Mouse (Mus musculus) layer of hippocampus, postnatal 36 days (tissue): ENCODE results near the gene Ube2f. TPM values are rescaled to one million over a fixed set of nuclear protein-coding genes. Genes with fewer than 3 reads are reported as not detected.

Source experiments
- DNase-seq, 2 experiments: peaks; one replicate each; pipeline ENCODE4 v3.0.0; 2022
- total RNA-seq, 2 experiments: library from RNA; stranded (reverse); gene quantifications; 2 replicates each; pipeline ENCODE4 v1.2.3; 2021

Ube2f gene
- total RNA-seq, 2 experiments from 2014 or later, result 53.1 to 57.9 TPM

- DNase-seq, result no peak
These were observed 12.4 kb upstream of the Ube2f start for GRCm38 (mm10) chr1:91237676-91238075.

- peak; percentile 46 to 47 for DNase-seq
These were observed 11.0 kb upstream of the Ube2f start for GRCm38 (mm10) chr1:91239112-91239511.

DNA sequence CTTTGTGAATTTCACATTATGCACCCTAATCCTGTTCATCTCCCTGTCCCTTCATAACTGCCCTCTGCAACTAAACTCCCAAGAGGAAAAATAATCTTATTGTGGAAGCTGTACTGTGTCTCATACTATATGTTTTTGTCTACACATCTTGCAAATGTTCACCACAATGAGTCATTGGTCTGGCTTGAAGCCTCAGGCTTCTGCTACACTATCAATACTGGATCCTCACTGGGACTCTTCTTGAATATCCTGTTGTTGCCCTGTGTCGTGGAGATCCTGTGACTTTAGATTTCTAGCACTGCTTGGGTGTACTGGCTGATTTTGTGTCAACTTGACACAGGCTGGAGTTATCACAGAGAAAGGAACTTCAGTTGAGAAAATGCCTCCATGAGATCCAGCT lies 10.3 kb upstream of the Ube2f start:
- DNase-seq, result no peak

GRCm38 (mm10) chr1:91240685-91241084 lies 9.4 kb upstream of the Ube2f start:
- DNase-seq, result no peak

DNA sequence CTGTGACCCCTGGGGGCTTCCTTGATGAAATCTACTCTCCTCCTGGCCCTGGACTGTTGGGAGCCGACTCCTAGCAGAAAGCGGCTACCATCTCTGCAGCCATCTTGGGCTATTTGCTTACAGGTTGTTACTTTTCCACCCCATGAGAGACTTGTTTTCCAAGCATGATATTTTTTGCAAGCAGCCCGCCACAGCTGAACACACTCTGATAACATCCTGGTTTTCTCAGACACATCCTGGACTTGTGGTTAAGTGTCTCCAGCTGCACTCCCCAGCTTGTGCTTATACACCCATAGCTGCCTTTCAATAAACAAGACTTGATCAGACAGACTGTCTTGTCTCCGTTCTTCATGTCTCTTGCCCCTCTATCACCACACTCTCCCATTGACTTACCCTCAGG lies 8.9 kb upstream of the Ube2f start:
- no peak for DNase-seq

DNA sequence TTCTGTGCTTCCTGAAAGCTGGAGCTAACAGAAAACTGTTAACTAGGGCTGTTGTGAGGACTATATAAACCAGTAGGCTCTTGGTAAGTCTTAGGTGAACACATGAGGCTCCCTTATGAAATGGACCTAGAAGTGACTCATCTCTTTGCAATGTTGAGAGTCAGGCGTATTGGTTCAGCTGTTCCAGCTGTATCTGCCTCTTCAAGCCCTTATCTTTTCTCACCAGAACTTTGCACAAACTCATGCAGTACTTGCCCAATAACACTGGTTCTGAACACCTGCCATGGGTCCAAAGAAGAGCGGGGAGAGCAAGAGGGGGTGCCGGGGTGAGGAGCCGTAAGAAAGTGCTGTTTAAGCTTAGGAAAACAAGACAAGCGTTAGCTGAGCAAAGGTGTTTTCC lies 1.9 kb upstream of the Ube2f start:
- no peak for DNase-seq

DNA sequence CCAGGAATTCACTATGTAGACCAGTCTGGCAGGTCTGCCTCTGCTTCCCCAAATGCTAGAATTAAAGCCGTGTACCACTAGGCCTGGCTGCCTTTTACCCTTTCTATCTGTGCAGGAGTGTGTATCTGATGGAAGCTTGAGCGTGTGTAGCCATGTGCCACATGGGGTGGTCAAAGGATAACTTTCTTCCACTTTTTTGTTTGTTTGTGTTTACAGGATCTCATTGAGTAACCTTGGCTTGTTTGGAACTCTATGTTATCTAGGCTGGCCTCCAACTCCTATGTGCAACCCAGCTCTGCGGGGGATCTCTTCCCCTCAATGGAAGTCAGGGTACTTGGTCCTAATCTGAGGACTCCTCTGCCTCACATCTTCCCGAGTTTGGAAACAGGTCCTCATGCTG lies 1.1 kb upstream of the Ube2f start:
- no peak for DNase-seq

DNA sequence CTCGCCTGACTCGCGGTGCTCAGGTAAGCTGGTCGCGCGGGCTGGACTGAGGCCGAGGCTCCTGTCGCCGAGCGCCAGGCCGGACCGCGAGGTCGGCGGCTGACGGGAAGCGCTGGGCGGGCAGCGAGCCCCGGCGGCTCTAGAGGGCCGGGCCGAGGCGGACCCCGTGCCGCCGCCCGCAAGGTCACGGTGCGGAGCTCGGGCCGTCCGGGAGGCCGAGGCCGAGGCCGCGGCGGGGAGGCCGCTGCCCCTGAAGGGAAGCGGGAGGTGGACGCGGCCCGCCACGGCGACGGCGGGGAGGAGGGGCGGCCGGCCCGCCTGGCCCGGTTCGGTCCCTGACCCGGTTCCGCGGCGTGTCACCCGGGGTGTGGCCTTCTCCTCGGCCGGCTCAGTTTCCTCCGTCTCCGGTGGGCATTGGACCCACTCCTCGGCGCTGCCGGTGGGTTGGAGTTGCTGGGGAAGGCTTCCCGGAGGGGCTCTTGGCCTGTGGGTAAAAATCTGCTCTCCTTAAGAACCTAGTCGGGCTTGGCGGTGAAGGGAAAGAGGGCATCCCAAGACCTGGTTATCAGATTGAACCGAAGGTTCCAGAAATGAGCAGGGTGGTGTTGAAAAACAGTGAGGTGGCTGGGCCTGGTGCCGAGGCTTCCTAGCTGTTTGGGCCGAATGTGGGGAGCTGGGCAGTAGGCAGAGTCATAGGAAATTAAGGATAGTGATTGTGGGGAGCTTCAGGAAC lies 477 bp downstream of the Ube2f start:
- DNase-seq, result peak in 1 of 2 experiments; percentile 23

GRCm38 (mm10) chr1:91251148-91251650 lies 1.1 kb downstream of the Ube2f start:
- DNase-seq, result no peak

DNA sequence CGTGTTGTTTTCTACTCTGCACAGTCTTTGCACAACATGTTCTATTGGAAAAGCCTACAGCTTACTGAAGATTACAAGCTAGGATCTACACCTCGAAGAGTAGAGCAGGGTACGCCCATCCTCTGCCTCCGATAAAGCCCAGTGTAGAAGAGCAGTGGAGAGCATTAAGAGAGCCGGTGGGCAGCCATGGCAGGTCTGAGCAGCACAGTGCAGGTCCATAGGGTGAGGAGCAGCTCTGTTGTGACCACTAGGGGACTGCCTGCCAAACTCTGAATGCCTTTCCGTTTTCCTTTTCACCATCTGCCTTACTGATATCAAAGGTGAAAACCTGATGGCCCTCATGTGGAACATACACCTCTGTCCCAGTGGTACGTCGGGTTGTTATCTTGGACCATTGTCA lies 1.8 kb downstream of the Ube2f start:
- no peak for DNase-seq

DNA sequence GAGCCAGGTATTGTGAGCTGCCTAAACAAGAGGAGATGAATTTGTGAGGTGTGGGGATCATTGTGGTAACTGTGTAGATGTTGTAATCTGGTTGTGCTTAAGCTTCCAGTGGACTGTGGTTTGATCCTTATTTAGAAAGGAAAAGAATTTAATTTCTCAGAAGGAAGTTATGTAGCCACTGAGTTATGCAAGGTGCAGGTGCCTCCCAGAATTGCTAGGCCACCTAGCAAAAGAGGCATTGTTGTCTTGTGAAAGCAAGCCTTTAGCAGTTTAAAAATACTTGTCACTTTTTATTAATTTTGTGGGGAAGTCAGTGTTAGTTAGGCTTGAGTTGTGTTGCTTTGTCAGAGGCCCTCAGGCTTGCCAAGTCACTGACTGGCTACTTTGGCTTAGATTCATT lies 7.8 kb downstream of the Ube2f start:
- no peak for DNase-seq

DNA sequence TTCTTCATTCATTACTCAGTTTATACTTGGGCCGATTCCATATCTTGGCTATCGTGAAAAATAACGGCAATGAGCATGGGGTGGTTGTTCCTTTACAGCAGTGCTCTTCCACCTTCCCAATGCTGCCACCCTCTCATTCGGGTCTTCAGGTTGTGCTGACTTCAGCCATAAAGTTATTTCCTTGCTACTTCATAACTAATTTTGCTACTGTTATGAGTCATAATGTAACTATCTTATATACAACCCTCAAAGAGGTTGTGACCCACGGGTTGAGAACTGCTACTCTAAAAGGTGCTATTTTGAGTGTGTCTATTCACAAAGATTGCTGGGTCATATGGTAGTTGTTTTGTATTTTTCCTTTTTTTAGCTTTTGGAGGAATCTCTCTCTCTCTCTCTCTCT lies 9.7 kb downstream of the Ube2f start:
- DNase-seq, result no peak

GRCm38 (mm10) chr1:91262508-91262907 lies 12.4 kb downstream of the Ube2f start:
- no peak for DNase-seq

DNA sequence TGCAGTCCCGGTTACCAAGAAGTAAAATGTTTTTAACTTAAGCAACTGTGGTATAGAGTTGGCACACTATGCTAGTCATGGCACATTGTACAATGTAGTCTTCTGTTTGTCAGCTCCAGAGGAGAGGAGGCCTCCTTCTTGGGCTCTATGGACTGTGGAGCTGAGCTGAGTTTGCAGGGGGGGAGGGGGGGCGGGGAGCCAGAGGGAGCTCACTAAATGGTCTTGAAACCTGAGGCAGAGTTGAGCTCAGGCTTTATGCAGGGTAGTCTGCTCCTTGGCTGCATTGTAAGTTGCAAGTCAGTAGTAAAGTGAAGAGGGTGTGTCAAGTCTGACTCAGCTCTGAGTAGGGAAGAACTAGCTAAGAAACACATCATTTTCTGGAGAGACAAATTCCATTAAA lies 22.2 kb downstream of the Ube2f start:
- no peak for DNase-seq

GRCm38 (mm10) chr1:91276581-91276980 lies 26.5 kb downstream of the Ube2f start:
- no peak for DNase-seq

GRCm38 (mm10) chr1:91277480-91277879 lies 27.4 kb downstream of the Ube2f start:
- no peak for DNase-seq

DNA sequence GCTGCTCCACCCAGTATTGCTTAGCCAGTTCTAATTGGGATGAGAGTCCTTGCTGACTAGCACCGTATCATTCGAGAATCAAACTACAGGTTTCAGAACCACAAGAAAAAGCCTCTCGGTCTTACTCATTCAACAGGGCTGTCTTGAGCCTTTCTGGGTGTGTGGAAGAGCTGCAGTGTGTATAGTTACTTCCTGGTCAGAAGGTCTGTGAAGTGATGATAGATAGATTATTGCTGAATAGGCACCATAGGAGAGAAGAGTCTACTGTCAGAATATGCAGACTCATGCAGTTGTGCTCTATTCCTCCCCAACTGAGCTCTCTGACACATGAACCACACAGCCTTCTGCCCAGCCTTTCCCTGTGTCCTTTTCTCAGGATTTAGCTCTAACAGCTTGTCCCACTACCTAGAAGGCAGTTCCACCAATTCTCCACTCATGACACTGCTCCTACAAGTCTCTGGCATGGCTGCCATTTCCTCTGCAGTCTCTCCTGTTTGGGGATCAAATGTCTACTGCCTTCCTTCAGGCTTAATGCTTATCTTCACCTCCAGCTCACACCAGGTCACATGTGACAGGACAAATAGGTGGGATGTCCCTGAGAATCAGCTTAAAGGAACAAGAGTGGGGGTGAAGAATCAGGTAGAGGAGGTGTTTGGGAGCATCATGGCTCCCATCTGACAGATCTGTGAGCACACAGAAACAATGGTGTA lies 28.5 kb downstream of the Ube2f start:
- no peak for DNase-seq

DNA sequence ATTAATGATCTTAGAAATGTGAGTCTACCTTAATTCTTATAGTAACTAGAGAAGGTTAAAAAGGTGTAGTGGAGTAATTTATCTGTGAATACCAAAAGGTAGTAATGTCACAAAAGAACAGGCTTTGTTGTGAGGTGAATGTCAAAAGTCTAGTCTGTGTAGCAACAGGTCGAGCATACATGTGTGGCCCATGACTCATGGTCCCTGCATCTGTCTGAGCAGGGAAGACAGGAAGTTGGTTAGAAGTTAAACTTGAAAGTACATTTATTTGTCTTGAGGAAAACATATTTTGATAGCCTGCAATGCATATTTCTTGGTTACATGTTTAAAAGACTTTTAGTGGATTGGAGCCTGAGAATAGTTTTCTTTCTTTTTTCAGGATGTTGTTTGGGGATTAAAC lies 29.0 kb downstream of the Ube2f start:
- no peak for DNase-seq

DNA sequence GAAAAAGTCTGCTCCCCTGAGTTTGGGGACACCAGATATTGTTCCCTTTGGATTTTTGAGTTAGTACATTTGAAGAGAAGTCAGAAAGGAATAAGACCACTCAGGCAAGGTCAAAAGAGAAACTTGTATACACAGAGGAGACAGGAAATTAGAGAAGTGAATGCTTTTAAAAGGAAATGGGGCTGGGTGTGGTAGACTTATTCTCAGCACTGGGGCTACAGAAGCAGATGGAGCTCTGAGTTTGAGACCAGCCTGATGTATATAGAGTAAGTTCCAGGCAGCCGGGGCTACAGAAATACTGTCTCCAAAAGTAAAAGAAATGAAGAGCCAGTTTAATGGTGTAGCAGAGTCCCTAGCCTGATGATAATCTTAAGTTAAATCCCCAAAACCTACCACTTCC lies 32.5 kb downstream of the Ube2f start:
- DNase-seq, result no peak

DNA sequence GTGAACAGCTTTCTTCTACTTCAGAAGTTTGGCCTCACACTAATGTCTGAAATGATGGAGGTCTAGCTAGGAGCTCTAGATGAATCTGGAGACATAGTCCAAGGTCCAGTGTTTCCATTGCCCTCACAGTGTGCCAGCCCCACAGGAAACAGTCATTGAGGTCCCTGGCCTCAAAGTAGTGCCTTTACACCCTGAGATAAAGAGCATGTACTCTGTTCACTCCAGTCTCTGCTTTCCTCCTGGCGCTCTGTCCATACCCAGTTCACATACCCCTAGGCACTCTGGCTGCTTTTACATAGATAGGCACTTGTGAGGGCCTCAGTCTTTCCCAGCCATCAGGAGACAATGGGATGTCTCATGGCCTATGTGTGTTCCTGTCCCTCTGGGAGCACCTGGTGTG lies 39.3 kb downstream of the Ube2f start:
- DNase-seq, result no peak

DNA sequence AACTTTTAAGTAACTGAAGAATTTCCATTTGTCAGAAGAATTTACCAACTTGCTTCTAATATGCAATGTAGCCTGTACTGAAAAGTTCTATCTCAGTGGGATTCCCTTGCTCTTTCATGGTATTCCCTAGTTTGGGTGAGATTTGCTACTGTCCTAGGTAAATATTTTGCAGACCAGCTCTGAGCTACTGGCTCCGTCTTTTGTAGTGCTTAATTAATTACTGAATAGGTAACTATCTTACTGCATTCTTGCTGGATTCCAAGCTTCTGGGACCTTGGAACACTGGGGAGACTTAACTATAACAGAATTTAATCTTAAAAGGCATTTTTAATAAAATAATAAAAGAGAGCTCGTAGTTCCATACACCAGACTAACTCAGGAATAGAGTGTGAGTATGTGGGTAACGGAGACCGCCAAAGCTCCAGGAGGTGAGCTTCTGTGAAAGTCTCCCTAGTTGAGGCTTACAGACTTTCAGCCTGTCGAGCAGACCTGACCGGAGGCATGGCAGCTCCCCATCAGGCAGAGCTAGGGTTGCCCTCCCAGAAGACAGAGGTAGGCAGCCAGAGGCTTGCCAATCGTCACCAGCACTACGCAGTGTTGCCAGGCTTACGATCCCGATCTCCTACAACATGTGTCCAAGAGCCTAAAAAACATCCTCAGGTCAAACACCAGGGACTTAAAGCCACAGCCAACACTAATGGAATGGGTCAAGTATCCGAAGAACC lies 42.2 kb downstream of the Ube2f start:
- DNase-seq, result no peak

GRCm38 (mm10) chr1:91295544-91295943 lies 45.4 kb downstream of the Ube2f start:
- no peak for DNase-seq
